Mouse (Mus musculus) neural tube, embryonic 11.5 days (tissue): Measurements from ENCODE around the gene Ypel2. TPM values are rescaled to one million over a fixed set of nuclear protein-coding genes. Genes with fewer than 3 reads are reported as not detected.
"Not testable (repeated sequence)": the region's sequence is repeated elsewhere in the genome, so short reads cannot be mapped to it uniquely, and the experiment has no call there.

ENCODE experiments used
- ATAC-seq: fragments of 200-750 bp; cut with Nextera tagmentation; 2 replicates; pipeline ENCODE4 v1.8.0; 2017; ENCODE audit warnings: moderate number of reproducible peaks, mild to moderate bottlenecking, moderate TSS enrichment, moderate library complexity; ENCODE audit not compliant: insufficient read depth, low FRiP score, low TSS enrichment
- DNase-seq: peaks from one replicate; pipeline ENCODE4 v3.0.0-alpha.2; 2015; ENCODE audit warnings: low spot score
- H3K27ac ChIP-seq: fragments of 300-500 bp; sonication (generic); 2 replicates; pipeline ENCODE4 v1.5.1; 2014; ENCODE audit warnings: low read depth, mild to moderate bottlenecking, low read length
- H3K27me3 ChIP-seq: fragments of 300-500 bp; sonication (generic); 2 replicates; pipeline ENCODE4 v1.6.1; 2014; ENCODE audit warnings: mild to moderate bottlenecking, low read length, mixed read lengths; ENCODE audit not compliant: control insufficient read depth, insufficient read depth
- H3K36me3 ChIP-seq: fragments of 300-500 bp; sonication (generic); 2 replicates; pipeline ENCODE4 v1.6.1; 2014; ENCODE audit warnings: mild to moderate bottlenecking, low read length, moderate library complexity, mixed read lengths; ENCODE audit not compliant: control insufficient read depth, insufficient read depth
- H3K4me1 ChIP-seq: fragments of 300-500 bp; sonication (generic); 2 replicates; pipeline ENCODE4 v1.6.1; 2014; ENCODE audit warnings: low read length, mixed read lengths; ENCODE audit not compliant: control insufficient read depth, insufficient read depth
- H3K4me2 ChIP-seq: fragments of 300-500 bp; sonication (generic); 2 replicates; pipeline ENCODE4 v1.6.1; 2014; ENCODE audit warnings: low read depth, mild to moderate bottlenecking, moderate library complexity
- H3K4me3 ChIP-seq: fragments of 300-500 bp; sonication (generic); 2 replicates; pipeline ENCODE4 v1.5.1; 2014; ENCODE audit warnings: low read depth, low read length
- H3K9ac ChIP-seq: fragments of 300-500 bp; sonication (generic); 2 replicates; pipeline ENCODE4 v1.6.1; 2014; ENCODE audit warnings: mild to moderate bottlenecking, low read length
- H3K9me3 ChIP-seq: fragments of 300-500 bp; sonication (generic); 2 replicates; pipeline ENCODE4 v1.6.1; 2016; ENCODE audit warnings: low read length; ENCODE audit not compliant: control insufficient read depth
- WGBS: fragments of 180-500 bp; shearing (Covaris S2); extraction: QIAGEN DNeasy Blood & Tissue Kit; methylation state at CpG from one replicate; pipeline ENCODE4 v1.1.7; 2014; 5-methylcytosine and 5-hydroxymethylcytosine counted together
- polyA plus RNA-seq: library from polyadenylated mRNA; unstranded; fragments of >200 nt; fragmentation: Nextera tagmentation; extraction: Ambion mirVana; gene quantifications from 2 replicates; pipeline ENCODE4 v1.2.1, GENCODE M21; 2014

The Ypel2 gene
- 6.1 and 7.0 TPM in 2 replicates for polyA plus RNA-seq

DNA sequence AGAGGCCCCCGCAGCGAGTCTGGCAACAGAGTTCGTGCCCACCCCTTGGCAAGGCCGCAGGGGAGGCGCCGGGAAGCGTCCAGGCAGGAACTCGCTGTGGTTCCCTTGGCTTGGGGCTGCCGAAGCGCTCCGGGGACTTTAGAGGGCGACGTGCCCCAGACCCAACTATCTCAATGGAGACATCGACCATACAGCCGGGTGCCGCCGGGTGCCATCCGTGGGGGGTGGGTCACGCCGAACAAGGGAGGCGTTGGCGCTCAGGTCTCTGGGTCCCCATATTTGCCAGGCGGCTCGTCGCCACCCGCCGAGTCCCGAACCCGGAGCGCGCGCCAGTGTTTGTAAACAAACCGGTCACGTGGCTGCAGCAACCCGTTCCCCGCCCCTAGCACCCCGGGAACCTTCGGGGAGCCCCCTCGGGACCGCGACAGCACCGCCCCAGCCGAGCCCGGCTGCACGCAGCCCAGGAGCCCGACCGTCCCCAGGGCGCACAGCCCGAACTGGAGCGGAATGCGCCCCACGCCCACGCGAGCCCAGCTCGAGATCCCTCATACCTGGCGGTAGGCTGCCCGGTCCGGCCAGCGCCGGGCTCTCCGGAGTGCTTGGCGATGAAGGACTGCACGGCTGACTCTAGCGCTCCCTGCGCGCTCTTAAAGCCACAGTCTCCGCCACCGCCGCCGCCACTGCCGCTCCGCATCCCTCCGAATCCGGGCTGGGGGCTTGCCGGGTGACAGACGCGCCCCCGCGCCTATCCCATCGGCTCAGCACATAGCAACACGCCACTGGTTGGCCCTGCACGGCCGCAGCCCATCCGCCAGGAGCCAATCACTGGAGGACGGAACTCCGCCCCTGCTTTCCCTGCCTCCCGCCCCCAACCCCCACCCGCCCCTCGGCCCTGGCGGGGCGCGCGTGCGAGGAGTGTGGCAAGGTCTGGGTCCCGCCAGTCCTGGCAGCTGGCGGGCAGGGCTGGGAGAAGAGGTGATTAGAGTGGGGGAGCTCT lies at the start of gene Ypel2:
Ypel2 (minus strand) TSS at position 667 of the 997 bp plus-strand sequence.
- Histone ChIP-seq H3K36me3 (no peaks in the 10 kb centered on the region), H3K9ac (peak within 1 kb of the TSS; percentile 73), H3K9me3 (no peaks in the 10 kb centered on the region), H3K27me3 (no peaks in the 10 kb centered on the region), H3K4me2 (peak within 1 kb of the TSS; percentile 97), H3K27ac (peak within 1 kb of the TSS; percentile 84), H3K4me1 (peaks cover 16% of the 10 kb centered on the region), H3K4me3 (peak within 1 kb of the TSS; percentile 91)
- peak; percentile 99 for ATAC-seq
- peak; percentile 96 for DNase-seq
- WGBS, result under 1% methylated on average over 94 of the region's 96 CpGs

DNA sequence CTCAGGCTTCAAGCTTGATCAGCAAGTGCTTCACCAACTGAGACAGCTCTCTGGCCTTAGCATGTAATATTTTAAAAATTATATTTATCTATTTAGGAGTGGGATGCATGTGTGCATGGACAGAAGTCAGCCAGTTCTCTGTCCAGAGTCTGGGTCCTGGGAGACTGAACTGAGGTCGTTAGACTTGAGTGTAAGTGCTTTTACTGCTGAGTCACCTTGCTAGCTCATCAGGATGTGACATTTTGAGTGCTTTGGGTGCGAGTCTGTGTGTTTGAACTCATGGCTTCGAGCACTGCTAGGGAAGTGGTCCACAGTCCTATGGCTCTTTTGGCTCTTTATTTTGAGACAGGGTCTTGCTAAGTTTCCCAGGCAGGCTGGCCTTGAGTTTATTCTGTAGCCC lies 49.5 kb upstream of the Ypel2 start:
- no peaks in the 10 kb centered on the region for H3K4me1 ChIP-seq
- H3K36me3 ChIP-seq, result peaks cover 7% of the 10 kb centered on the region

DNA sequence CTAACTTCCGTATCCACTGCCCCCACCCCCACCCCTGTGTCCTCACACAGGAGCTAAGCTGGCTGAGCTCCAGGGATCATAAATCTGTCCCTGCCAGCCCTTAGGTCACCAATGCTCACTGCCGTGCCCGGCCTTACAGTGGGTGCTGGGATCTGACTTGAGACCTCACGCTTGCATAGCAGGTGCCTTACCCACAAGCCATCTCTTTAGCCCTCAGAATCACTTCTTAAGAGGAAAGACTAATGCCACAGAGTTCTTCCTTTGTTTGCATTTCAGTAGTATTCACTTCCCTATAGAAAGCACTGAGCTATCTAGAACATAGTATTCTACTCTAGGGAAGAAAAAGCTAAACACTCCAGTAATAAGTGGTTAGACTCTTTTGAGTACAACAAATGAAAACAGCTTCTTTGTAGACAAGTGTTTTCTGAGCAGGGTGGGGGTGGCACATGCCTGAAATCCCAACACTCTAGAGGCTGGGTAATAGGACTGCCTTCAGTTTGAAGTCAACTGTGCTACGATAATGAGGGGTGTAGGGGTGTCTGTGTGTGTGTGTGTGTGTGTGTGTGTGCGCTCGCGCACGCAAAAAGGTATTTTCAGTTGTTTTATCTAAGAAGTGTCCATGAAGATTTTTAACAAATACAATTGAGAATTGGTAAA lies 45.9 kb upstream of the Ypel2 start:
- no peak for DNase-seq
- Histone ChIP-seq H3K9ac (no peak overlapping the region), H3K4me1 (no peaks in the 10 kb centered on the region), H3K27ac (no peak overlapping the region), H3K9me3 (no peaks in the 10 kb centered on the region), H3K4me3 (no peak overlapping the region), H3K27me3 (no peaks in the 10 kb centered on the region), H3K4me2 (no peak overlapping the region), H3K36me3 (peaks cover 7% of the 10 kb centered on the region)
- WGBS, result 76% methylated on average over 9 of the region's 9 CpGs
- no peak for ATAC-seq

More for the DNA sequence above, 49.5 kb upstream of the Ypel2 start:
- H3K4me2 ChIP-seq, result no peak overlapping the region
- 85% methylated on average over 3 of the region's 3 CpGs for WGBS
- DNase-seq, result no peak
- no peaks in the 10 kb centered on the region for H3K9me3 ChIP-seq
- no peak overlapping the region for H3K4me3 ChIP-seq
- no peak for ATAC-seq
- H3K27me3 ChIP-seq, result no peaks in the 10 kb centered on the region
- no peak overlapping the region for H3K9ac ChIP-seq
- H3K27ac ChIP-seq, result no peak overlapping the region

DNA sequence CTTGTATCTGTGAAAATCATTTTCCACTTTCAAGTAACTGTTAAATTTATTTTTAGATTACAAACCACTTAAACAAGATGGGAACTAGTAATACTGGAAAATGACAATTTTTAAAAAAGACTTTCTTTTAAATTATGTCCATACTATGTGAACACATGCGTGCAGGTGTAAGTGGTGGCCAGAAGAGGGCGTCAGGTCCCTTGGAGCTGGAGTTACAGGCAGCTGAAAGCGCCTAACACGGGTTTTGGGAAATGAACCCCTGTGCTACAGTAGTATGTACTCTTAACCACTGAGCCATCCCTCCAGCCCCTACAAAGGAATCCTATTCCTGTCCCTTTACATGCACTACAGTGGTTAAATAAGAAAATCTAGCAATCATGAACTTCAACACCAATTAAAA lies 42.7 kb upstream of the Ypel2 start:
- Histone ChIP-seq H3K4me2 (no peak overlapping the region), H3K36me3 (peaks cover 2% of the 10 kb centered on the region), H3K4me1 (no peaks in the 10 kb centered on the region), H3K27ac (no peak overlapping the region), H3K9me3 (no peaks in the 10 kb centered on the region), H3K9ac (no peak overlapping the region), H3K4me3 (no peak overlapping the region), H3K27me3 (no peaks in the 10 kb centered on the region)
- DNase-seq (no peak), ATAC-seq (no peak)
- WGBS, result 62% methylated on average over 4 of the region's 4 CpGs

DNA sequence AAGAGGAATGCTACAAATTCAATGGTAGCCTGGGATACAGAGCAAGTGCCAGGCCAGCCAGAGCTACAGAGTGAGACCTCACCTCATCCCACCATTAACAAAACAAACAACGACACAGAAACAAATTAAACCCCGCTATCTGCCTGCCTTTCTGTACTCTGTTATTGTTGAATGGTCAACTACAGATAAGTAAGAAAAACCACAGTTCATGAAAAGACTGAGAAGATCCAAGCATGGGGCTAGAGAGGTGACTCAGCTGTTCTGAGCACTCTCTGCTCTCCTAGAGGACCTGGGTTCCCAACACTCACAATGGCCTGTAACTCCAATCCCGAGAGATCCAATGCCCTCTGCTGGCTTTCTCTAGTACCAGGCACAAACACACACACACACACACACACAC lies 34.7 kb upstream of the Ypel2 start:
- ATAC-seq, result no peak
- 91% methylated on average over 3 of the region's 3 CpGs for WGBS
- H3K27ac ChIP-seq, result no peak overlapping the region

DNA sequence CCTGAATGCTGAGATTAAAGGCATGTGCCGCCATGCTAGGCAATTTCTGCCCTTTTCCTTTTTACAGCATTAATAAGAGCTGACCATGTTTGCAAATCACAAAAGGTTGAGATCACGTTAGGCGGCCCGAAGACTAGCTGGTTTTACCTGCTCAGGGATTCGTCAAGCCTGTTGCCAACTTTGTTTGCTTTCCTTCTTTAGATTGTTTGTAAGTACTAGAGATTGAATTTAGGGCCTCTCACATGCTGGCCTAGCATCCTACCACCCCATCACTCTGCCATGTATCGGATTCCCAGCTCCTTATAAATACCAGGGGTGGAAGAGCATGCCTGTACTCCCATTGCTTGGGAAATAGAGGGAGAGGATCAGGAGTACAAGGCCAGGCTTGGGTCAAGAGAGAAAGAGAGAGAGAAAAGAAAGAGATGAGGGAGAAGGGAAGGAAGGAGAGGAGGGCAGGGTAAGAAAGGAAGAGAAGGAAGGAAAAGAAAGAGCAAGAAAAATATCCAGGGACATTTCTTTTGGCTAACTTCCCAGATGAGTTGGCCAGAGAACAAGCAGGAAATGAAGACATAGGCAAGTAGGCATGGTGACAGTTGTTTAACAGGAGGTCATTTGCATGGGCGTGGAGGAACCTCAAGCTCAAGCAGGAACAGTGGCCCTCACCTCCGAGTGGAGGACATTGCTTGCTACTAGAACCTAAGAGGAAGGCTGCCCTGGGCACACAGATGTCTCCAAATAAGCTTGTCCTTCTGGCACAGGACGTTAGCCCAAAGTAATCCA lies 32.8 kb upstream of the Ypel2 start:
- Histone ChIP-seq H3K27ac (no peak overlapping the region), H3K27me3 (no peaks in the 10 kb centered on the region), H3K9me3 (no peaks in the 10 kb centered on the region), H3K4me2 (no peak overlapping the region), H3K36me3 (no peaks in the 10 kb centered on the region), H3K4me1 (no peaks in the 10 kb centered on the region), H3K4me3 (no peak overlapping the region), H3K9ac (no peak overlapping the region)
- DNase-seq (no peak), ATAC-seq (no peak)
- 79% methylated on average over 9 of the region's 9 CpGs for WGBS

More for the DNA sequence above, 34.7 kb upstream of the Ypel2 start:
- Histone ChIP-seq H3K4me3 (no peak overlapping the region), H3K27me3 (no peaks in the 10 kb centered on the region), H3K4me1 (no peaks in the 10 kb centered on the region), H3K4me2 (no peak overlapping the region), H3K9ac (no peak overlapping the region), H3K9me3 (no peaks in the 10 kb centered on the region), H3K36me3 (no peaks in the 10 kb centered on the region)
- no peak for DNase-seq

DNA sequence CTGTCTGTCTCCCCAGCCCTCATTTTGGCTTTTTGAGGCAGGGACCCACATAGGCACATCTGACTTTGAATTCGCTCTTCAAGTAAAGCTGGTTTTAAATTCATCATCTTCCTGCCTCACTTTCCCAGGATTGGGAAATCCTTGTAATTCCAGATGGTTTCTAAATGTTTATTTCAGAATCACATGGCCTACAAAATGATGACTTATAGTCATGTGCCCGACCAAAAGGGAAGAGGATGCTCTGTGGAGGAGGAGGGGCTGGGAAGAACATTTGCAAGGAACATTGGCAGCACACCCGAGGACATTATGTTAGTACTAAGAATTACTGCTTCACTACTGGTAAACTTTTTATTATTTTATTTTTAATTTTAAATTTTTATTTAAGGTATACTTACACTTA lies 31.8 kb upstream of the Ypel2 start:
- Histone ChIP-seq H3K4me2 (no peak overlapping the region), H3K9me3 (no peaks in the 10 kb centered on the region), H3K27me3 (no peaks in the 10 kb centered on the region), H3K4me1 (no peaks in the 10 kb centered on the region), H3K9ac (no peak overlapping the region), H3K36me3 (no peaks in the 10 kb centered on the region), H3K4me3 (no peak overlapping the region), H3K27ac (no peak overlapping the region)
- DNase-seq, result no peak
- WGBS, result 79% methylated on average over 3 of the region's 3 CpGs
- ATAC-seq, result no peak

DNA sequence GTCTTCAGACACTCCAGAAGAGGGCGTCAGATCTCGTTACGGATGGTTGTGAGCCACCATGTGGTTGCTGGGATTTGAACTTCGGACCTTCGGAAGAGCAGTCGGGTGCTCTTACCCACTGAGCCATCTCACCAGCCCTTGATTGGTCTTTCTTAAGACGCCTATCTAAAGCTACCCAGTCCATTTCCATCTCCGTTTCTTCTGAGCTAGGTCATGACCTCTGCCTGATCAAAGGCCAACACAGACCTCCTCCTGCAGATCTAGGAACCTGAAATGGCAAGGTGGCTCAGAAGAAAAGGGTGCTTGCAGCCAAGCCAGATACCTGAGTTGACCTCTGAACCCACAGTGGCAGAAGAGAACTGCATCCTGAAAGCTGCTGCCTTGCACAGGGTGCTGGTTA lies 29.7 kb upstream of the Ypel2 start:
- H3K4me1 ChIP-seq, H3K36me3 ChIP-seq, H3K4me2 ChIP-seq, H3K9ac ChIP-seq, H3K4me3 ChIP-seq, H3K27ac ChIP-seq, DNase-seq, H3K27me3 ChIP-seq, ATAC-seq, H3K9me3 ChIP-seq: not testable (repeated sequence)
- 63% methylated on average over 8 of the region's 8 CpGs for WGBS
